Mouse (Mus musculus) midbrain, embryonic 12.5 days (tissue): ENCODE measurements around the gene Pkd2. TPM values are rescaled to one million over a fixed set of nuclear protein-coding genes. Genes with fewer than 3 reads are reported as not detected.

Experiments used
- ATAC-seq: fragments of 200-750 bp; cut with Nextera tagmentation; 2 replicates; pipeline ENCODE4 v1.8.0; 2017; ENCODE audit warnings: low read depth, moderate TSS enrichment, moderate library complexity; ENCODE audit not compliant: low FRiP score
- H3K27ac ChIP-seq: fragments of 300-500 bp; sonication (generic); replicated peaks from 2 replicates; pipeline ENCODE4 v1.5.1; 2016; ENCODE audit warnings: mild to moderate bottlenecking
- H3K27me3 ChIP-seq: fragments of 300-500 bp; sonication (generic); 2 replicates; pipeline ENCODE4 v1.6.1; 2016; ENCODE audit warnings: mild to moderate bottlenecking
- H3K36me3 ChIP-seq: fragments of 300-500 bp; sonication (generic); 2 replicates; pipeline ENCODE4 v1.6.1; 2016
- H3K4me1 ChIP-seq: fragments of 300-500 bp; sonication (generic); 2 replicates; pipeline ENCODE4 v1.6.1; 2016
- H3K4me2 ChIP-seq: fragments of 300-500 bp; sonication (generic); replicated peaks from 2 replicates; pipeline ENCODE4 v1.6.1; 2016; ENCODE audit warnings: mild to moderate bottlenecking, moderate library complexity
- H3K4me3 ChIP-seq: fragments of 300-500 bp; sonication (generic); 2 replicates; pipeline ENCODE4 v1.5.1; 2016; ENCODE audit warnings: mild to moderate bottlenecking
- H3K9ac ChIP-seq: fragments of 300-500 bp; sonication (generic); replicated peaks from 2 replicates; pipeline ENCODE4 v1.6.1; 2016; ENCODE audit warnings: mild to moderate bottlenecking, moderate library complexity
- H3K9me3 ChIP-seq: fragments of 300-500 bp; sonication (generic); 2 replicates; pipeline ENCODE4 v1.6.1; 2016; ENCODE audit warnings: mild to moderate bottlenecking
- WGBS: fragments of 180-500 bp; shearing (Covaris S2); methylation state at CpG from one replicate; pipeline ENCODE4 v1.1.7; 2016; 5-methylcytosine and 5-hydroxymethylcytosine counted together
- polyA plus RNA-seq: library from polyadenylated mRNA; unstranded; fragments of >200 nt; fragmentation: Nextera tagmentation; extraction: Ambion mirVana; gene quantifications from 2 replicates; pipeline ENCODE4 v1.2.1, GENCODE M21; 2016

The Pkd2 gene
- 14.1 and 14.3 TPM in 2 replicates for polyA plus RNA-seq

- ATAC-seq, result peak; percentile 90
Observed at GRCm38 (mm10) chr5:104458832-104459705, at the start of gene Pkd2. TSS of gene Pkd2 (plus strand) at chr5:104459450.

DNA sequence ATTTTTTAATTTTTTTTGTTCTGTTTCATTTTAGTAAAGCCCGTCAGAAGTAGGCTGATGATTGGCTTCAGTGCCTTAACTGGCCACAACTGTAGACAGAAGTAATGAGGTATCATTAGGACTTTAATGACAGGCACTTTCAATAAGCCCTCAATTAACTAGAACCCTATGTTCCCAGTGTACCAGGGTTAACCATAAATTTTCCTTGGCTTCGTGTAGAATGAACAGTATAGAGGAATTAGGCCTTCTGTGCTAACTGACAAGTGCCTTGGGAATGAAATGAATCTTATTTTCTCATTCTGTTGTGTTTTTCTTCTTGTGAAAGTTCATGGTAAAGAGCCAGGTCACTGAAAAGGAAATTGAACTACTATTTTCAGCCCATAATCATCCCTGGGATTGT lies 43.3 kb upstream of the Pkd2 start:
- 83% methylated on average over 2 of the region's 2 CpGs for WGBS
- Histone ChIP-seq H3K27me3 (no peaks in the 10 kb centered on the region), H3K4me2 (no peak overlapping the region), H3K4me1 (no peaks in the 10 kb centered on the region), H3K9me3 (no peaks in the 10 kb centered on the region), H3K27ac (no peak overlapping the region), H3K36me3 (no peaks in the 10 kb centered on the region), H3K9ac (no peak overlapping the region), H3K4me3 (no peak overlapping the region)
- ATAC-seq, result no peak

More at GRCm38 (mm10) chr5:104458832-104459705, at the start of gene Pkd2:
- H3K9me3 ChIP-seq, result no peaks in the 10 kb centered on the region
- H3K4me3 ChIP-seq, result peak within 1 kb of the TSS; percentile 76
- 15% methylated on average over 34 of the region's 46 CpGs for WGBS
- H3K36me3 ChIP-seq, result 0 out of 2 replicates have a peak, but pooled peaks cover 4% of the 10 kb centered on the region
- peak within 1 kb of the TSS; percentile 76 for H3K4me2 ChIP-seq
- no peaks in the 10 kb centered on the region for H3K27me3 ChIP-seq
- H3K27ac ChIP-seq, result peak within 1 kb of the TSS; percentile 87
- H3K4me1 ChIP-seq, result peaks cover 15% of the 10 kb centered on the region
- H3K9ac ChIP-seq, result peak within 1 kb of the TSS; percentile 95

- Histone ChIP-seq H3K4me3 (no peak overlapping the region), H3K27ac (no peak overlapping the region), H3K4me2 (no peak overlapping the region), H3K27me3 (no peaks in the 10 kb centered on the region), H3K9ac (no peak overlapping the region), H3K9me3 (no peaks in the 10 kb centered on the region), H3K36me3 (no peaks in the 10 kb centered on the region), H3K4me1 (no peaks in the 10 kb centered on the region)
- no peak for ATAC-seq
- 81% methylated on average over 3 of the region's 3 CpGs for whole genome bisulfite sequencing
Observed at GRCm38 (mm10) chr5:104417028-104417427, 42.2 kb upstream of the Pkd2 start.

DNA sequence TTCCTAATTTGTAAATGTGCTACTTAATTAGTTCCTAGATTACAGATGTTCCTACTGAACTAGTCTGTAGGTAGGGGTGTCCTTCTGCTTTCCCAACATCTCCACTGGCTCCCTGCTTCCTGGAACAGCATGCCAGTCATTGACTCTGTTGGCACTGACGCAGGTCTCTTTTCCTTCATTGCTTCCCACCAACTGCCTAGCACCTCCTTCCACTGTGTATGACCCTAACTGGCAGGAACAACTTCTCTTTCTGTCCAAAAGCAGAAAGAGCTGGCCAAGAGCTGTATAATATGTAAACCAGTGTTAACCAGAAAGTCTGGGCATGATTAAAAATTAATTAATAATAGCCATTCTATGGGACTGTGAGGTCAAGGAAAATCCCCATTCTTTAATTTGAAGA lies 41.5 kb upstream of the Pkd2 start:
- WGBS, result 100% methylated on average over 1 of the region's 1 CpGs
- Histone ChIP-seq H3K4me2 (no peak overlapping the region), H3K27me3 (no peaks in the 10 kb centered on the region), H3K36me3 (no peaks in the 10 kb centered on the region), H3K9ac (no peak overlapping the region), H3K4me3 (no peak overlapping the region), H3K27ac (no peak overlapping the region), H3K9me3 (no peaks in the 10 kb centered on the region), H3K4me1 (no peaks in the 10 kb centered on the region)
- ATAC-seq, result no peak

GRCm38 (mm10) chr5:104422039-104422438 lies 37.2 kb upstream of the Pkd2 start:
- 72% methylated on average over 2 of the region's 2 CpGs for WGBS
- ATAC-seq, result no peak

GRCm38 (mm10) chr5:104423861-104424260 lies 35.4 kb upstream of the Pkd2 start:
- Histone ChIP-seq H3K27me3 (no peaks in the 10 kb centered on the region), H3K4me1 (no peaks in the 10 kb centered on the region), H3K9ac (no peak overlapping the region), H3K9me3 (no peaks in the 10 kb centered on the region), H3K36me3 (no peaks in the 10 kb centered on the region), H3K4me3 (no peak overlapping the region), H3K4me2 (no peak overlapping the region), H3K27ac (no peak overlapping the region)
- WGBS, result 89% methylated on average over 3 of the region's 3 CpGs
- no peak for ATAC-seq

More at GRCm38 (mm10) chr5:104422039-104422438, 37.2 kb upstream of the Pkd2 start:
- no peaks in the 10 kb centered on the region for H3K36me3 ChIP-seq
- no peak overlapping the region for H3K4me2 ChIP-seq
- H3K27me3 ChIP-seq, result no peaks in the 10 kb centered on the region
- no peak overlapping the region for H3K27ac ChIP-seq
- no peaks in the 10 kb centered on the region for H3K9me3 ChIP-seq
- no peaks in the 10 kb centered on the region for H3K4me1 ChIP-seq
- no peak overlapping the region for H3K4me3 ChIP-seq
- H3K9ac ChIP-seq, result no peak overlapping the region

GRCm38 (mm10) chr5:104425949-104426348 lies 33.3 kb upstream of the Pkd2 start:
- Histone ChIP-seq H3K36me3 (no peaks in the 10 kb centered on the region), H3K27ac (no peak overlapping the region), H3K27me3 (no peaks in the 10 kb centered on the region), H3K9ac (no peak overlapping the region), H3K4me1 (no peaks in the 10 kb centered on the region), H3K4me3 (no peak overlapping the region), H3K4me2 (no peak overlapping the region), H3K9me3 (no peaks in the 10 kb centered on the region)
- ATAC-seq, result no peak
- WGBS, result 89% methylated on average over 8 of the region's 8 CpGs

GRCm38 (mm10) chr5:104432886-104433285 lies 26.4 kb upstream of the Pkd2 start:
- WGBS, result 49% methylated on average over 12 of the region's 12 CpGs
- no peak overlapping the region for H3K4me3 ChIP-seq
- H3K36me3 ChIP-seq, result no peaks in the 10 kb centered on the region
- no peaks in the 10 kb centered on the region for H3K4me1 ChIP-seq
- no peak for ATAC-seq
- H3K9me3 ChIP-seq, result no peaks in the 10 kb centered on the region
- no peak overlapping the region for H3K9ac ChIP-seq
- H3K27ac ChIP-seq, result no peak overlapping the region
- H3K4me2 ChIP-seq, result no peak overlapping the region
- H3K27me3 ChIP-seq, result no peaks in the 10 kb centered on the region

- no peaks in the 10 kb centered on the region for H3K4me1 ChIP-seq
- H3K27ac ChIP-seq, result no peak overlapping the region
- H3K27me3 ChIP-seq, result no peaks in the 10 kb centered on the region
- H3K4me3 ChIP-seq, result no peak overlapping the region
- no peak overlapping the region for H3K9ac ChIP-seq
- H3K4me2 ChIP-seq, result no peak overlapping the region
- 53% methylated on average over 6 of the region's 6 CpGs for WGBS
- no peaks in the 10 kb centered on the region for H3K9me3 ChIP-seq
- no peak for ATAC-seq
- no peaks in the 10 kb centered on the region for H3K36me3 ChIP-seq
Observed at GRCm38 (mm10) chr5:104433968-104434565, 25.2 kb upstream of the Pkd2 start.

DNA sequence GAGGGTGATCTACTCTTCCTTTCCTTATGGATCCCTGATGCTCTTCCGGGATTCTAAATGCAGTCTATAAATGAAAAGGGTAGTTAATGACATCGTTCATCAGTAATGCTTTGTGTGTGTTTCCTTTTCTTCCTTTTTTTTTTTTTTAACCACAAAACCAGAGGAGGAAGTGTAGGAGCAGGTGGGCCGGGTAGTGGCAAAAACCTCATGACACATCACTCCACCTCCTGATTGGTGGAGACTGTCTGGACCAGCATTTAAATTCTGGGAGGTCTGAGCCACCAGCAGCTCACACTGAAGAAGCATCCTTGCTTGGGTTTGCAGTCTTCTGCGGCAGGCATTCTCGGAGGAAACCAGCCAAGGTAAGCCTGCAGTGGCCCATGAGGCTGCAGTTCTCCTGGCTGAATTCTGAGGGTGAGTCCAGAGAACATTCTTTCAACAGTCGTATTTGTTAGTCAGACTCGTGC lies 24.4 kb upstream of the Pkd2 start, which contains the start of gene Spp1:
TSS of gene Spp1 (plus strand) at position 284 of the 467 bp plus-strand sequence.
- WGBS, result 74% methylated on average over 7 of the region's 7 CpGs
- Histone ChIP-seq H3K4me2 (no peak within 1 kb of the TSS), H3K4me1 (no peaks in the 10 kb centered on the region)

DNA sequence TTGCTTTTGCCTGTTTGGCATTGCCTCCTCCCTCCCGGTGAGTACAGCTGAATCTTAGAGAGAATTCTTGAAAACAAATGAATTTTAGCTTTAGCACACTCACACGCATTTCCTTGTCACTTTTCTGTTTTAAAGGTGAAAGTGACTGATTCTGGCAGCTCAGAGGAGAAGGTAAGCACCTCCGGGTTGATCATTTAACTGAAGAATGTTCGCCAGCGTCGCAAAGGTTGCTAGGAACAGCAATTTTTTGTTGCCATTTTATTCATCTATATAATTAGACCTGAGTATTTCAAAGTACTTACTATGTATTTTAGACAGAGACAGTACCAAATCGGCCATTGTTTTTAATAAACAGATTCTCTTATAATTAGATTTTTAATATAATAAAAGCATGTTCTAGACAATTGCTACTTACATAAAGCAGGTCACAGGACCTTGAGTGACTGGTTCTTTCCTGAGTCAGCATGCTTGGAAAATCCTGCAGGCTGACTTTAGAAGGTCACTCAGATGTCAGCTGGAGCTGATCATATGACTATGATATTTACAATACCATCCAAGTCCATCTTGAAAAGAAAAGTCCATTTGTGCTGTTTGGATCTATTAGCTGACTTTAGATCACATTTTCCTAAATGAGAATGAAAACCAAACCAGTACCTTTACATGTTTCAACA lies 22.7 kb upstream of the Pkd2 start:
- H3K27me3 ChIP-seq, result no peaks in the 10 kb centered on the region
- 86% methylated on average over 7 of the region's 7 CpGs for WGBS
- no peak overlapping the region for H3K9ac ChIP-seq
- H3K36me3 ChIP-seq, result no peaks in the 10 kb centered on the region
- no peaks in the 10 kb centered on the region for H3K4me1 ChIP-seq
- no peak overlapping the region for H3K27ac ChIP-seq
- no peak for ATAC-seq
- H3K9me3 ChIP-seq, result no peaks in the 10 kb centered on the region
- no peak overlapping the region for H3K4me2 ChIP-seq
- H3K4me3 ChIP-seq, result no peak overlapping the region

More for the DNA sequence above, 24.4 kb upstream of the Pkd2 start, which contains the start of gene Spp1:
- Histone ChIP-seq H3K27me3 (no peaks in the 10 kb centered on the region), H3K36me3 (no peaks in the 10 kb centered on the region), H3K27ac (no peak within 1 kb of the TSS), H3K9me3 (no peaks in the 10 kb centered on the region), H3K9ac (no peak within 1 kb of the TSS), H3K4me3 (no peak within 1 kb of the TSS)
- no peak for ATAC-seq

DNA sequence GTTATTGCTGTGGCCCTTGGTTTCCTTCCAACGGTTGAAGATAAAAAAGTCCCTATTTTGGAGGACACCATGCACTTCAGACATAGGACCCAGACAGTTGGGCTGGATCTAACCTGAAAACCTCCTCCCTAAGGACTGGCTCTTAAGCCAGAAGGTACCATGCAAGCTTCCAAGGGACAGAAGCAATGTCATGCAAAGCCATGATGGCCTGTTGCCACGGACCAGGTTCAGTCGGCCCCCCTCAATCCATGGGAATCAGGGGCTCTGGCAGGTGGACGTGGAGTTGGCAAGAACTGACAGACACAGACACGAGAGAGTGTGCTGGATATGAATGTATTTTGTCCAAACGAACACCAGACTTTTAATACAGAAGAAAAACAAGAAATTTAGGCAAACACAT lies 16.9 kb upstream of the Pkd2 start:
- WGBS, result 61% methylated on average over 6 of the region's 6 CpGs
- H3K27ac ChIP-seq, result no peak overlapping the region
- no peak for ATAC-seq
- no peaks in the 10 kb centered on the region for H3K9me3 ChIP-seq
- H3K4me1 ChIP-seq, result no peaks in the 10 kb centered on the region
- no peaks in the 10 kb centered on the region for H3K36me3 ChIP-seq
- no peak overlapping the region for H3K9ac ChIP-seq
- no peak overlapping the region for H3K4me2 ChIP-seq
- no peaks in the 10 kb centered on the region for H3K27me3 ChIP-seq
- H3K4me3 ChIP-seq, result no peak overlapping the region
